Mouse (Mus musculus) liver, embryonic 14.5 days (tissue): ENCODE data around the gene Gatb.

ENCODE experiments used
- CTCF ChIP-seq: IDR thresholded peaks from 2 replicates; pipeline ENCODE4 v1.5.1; 2016; ENCODE audit warnings: antibody characterized with exemption, low read depth, control low read depth
- EP300 ChIP-seq: IDR thresholded peaks from 2 replicates; pipeline ENCODE4 v1.6.1; 2016; ENCODE audit warnings: antibody characterized with exemption, low read depth

DNA sequence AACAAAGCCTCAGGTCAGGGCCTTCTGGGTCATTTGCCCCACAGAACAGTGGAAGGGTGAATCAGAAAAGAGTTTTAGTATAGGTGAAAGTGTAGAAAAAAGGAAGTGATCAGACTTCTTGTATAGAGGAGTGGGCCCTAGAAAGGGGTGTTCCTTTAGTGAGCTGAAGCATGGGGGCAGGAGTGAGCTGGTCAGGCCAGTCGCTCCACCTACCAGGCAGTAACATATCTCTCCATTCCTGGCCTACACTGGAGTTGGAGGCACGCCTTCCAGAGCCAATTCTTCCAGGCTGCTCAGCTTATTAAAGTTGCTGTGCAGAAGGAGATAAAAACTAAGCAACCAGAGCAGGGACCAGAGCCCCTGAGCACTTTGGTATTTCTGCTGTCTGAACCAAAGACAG lies 9.3 kb upstream of the Gatb start:
- no peak; the same call in 1 of the 2 replicates for TF ChIP-seq CTCF
- TF ChIP-seq EP300, result no peak
